ENCODE assay signal across 21 mouse cellular contexts in the genomic region with DNA sequence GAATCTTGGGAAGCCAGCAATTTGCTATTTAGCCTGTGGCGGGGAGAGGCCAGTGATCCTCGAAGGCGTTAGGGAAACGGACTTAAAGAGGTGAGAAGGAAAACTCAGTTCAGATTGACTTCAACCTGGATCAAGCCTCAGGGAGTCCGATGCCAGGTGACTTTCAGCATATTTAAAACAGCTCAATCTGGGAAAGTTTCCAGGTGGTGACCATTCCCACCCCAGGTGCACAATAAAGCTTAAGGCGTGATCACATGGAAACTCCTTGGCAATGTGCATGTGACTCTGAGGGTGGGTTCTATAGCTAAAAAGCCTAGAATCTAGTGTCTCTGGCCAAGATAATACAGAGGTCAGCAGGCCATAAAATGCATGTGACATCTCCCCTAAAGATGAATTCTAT. TPM values are rescaled to one million over a fixed set of nuclear protein-coding genes. Genes with fewer than 3 reads are reported as not detected.
DNase-seq lines count a peak whose midpoint lies in the region; ATAC-seq lines count a peak whose summit lies in the region.
"Had no signal": no experiment of that assay in that cellular context is flagged by ENCODE, and none has a peak within 500 bp of the region (broad histone marks: within the 10 kb centered on the region; RNA-seq: fewer than 3 reads in every experiment).

No protein-coding gene starts in this region.

- H3K4me3 ChIP-seq in kidney, embryonic 15.5 days (replicated peaks) = no peak overlapping the region
- H3K4me3 ChIP-seq in limb, embryonic 13.5 days = no peak overlapping the region
- no peak overlapping the region for H3K4me3 ChIP-seq in heart, embryonic 11.5 days (ENCODE audit: low read depth, low read length)
- H3K4me3 ChIP-seq: embryonic facial prominence, embryonic 15.5 days; erythroblast, embryonic 14.5 days; forebrain, embryonic 10.5 days; heart, embryonic 10.5 days; heart, embryonic 15.5 days; hindbrain, embryonic 15.5 days had no signal

- H3K36me3 ChIP-seq in kidney, embryonic 15.5 days = no peaks in the 10 kb centered on the region
- no peaks in the 10 kb centered on the region for H3K36me3 ChIP-seq in limb, embryonic 13.5 days
- H3K36me3 ChIP-seq in heart, embryonic 11.5 days (ENCODE audit: control insufficient read depth, insufficient read depth, low read length) = no peaks in the 10 kb centered on the region
- H3K36me3 ChIP-seq: embryonic facial prominence, embryonic 15.5 days; heart, embryonic 10.5 days; heart, embryonic 15.5 days; hindbrain, embryonic 15.5 days had no signal

- peaks cover 7% of the 10 kb centered on the region; the same call in 1 of the 2 replicates for H3K4me1 ChIP-seq in kidney, embryonic 15.5 days
- H3K4me1 ChIP-seq in limb, embryonic 13.5 days = peaks cover 41% of the 10 kb centered on the region
- no peaks in the 10 kb centered on the region for H3K4me1 ChIP-seq in heart, embryonic 11.5 days (ENCODE audit: control insufficient read depth, insufficient read depth, low read length)
- H3K4me1 ChIP-seq: embryonic facial prominence, embryonic 15.5 days; heart, embryonic 10.5 days; heart, embryonic 15.5 days had no signal

- no peaks in the 10 kb centered on the region for H3K27me3 ChIP-seq in kidney, embryonic 15.5 days
- H3K27me3 ChIP-seq in limb, embryonic 13.5 days = no peaks in the 10 kb centered on the region
- no peaks in the 10 kb centered on the region for H3K27me3 ChIP-seq in heart, embryonic 11.5 days (ENCODE audit: control insufficient read depth, insufficient read depth, low read length)
- H3K27me3 ChIP-seq: embryonic facial prominence, embryonic 15.5 days; heart, embryonic 15.5 days; hindbrain, embryonic 15.5 days had no signal

- no peak for ATAC-seq in kidney, embryonic 15.5 days (replicated peaks; ENCODE audit: low FRiP score)
- ATAC-seq in limb, embryonic 13.5 days (ENCODE audit: low FRiP score, low read depth) = peak; percentile 69; the same call in 1 of the 2 replicates
- ATAC-seq in heart, embryonic 11.5 days (replicated peaks; ENCODE audit: insufficient number of reproducible peaks, low FRiP score, low TSS enrichment) = no peak
- ATAC-seq: forebrain, embryonic 14.5 days had no signal

- no peak overlapping the region for H3K9ac ChIP-seq in kidney, embryonic 15.5 days
- no peak overlapping the region for H3K9ac ChIP-seq in limb, embryonic 13.5 days
- H3K9ac ChIP-seq in heart, embryonic 11.5 days (ENCODE audit: low read depth, low read length) = no peak overlapping the region
- H3K9ac ChIP-seq: embryonic facial prominence, embryonic 15.5 days; heart, embryonic 15.5 days; hindbrain, embryonic 15.5 days had no signal

- WGBS in kidney, embryonic 15.5 days = 62% methylated on average over 6 of the region's 6 CpGs
- 24% methylated on average over 6 of the region's 6 CpGs for WGBS in limb, embryonic 13.5 days
- 68% methylated on average over 6 of the region's 6 CpGs for WGBS in heart, embryonic 11.5 days (ENCODE audit: insufficient replicate concordance)

- DNase-seq in kidney, adult 11 months = peak; percentile 43
- DNase-seq in kidney, adult 18-20 months = no peak
- DNase-seq in kidney, postnatal 36 days = peak; percentile 12 to 22
- DNase-seq: adrenal gland, adult 2 months; adrenal gland, postnatal 25 days; cerebellum, adult 18-20 months; cerebellum, postnatal 14 days; embryo, embryonic 11 days; gastrocnemius, postnatal 10 days; heart, adult 18-20 months; heart, postnatal 14 days had no signal

- no peak overlapping the region for H3K4me2 ChIP-seq in kidney, embryonic 15.5 days
- no peak overlapping the region for H3K4me2 ChIP-seq in limb, embryonic 13.5 days (replicated peaks)
- H3K4me2 ChIP-seq in heart, embryonic 11.5 days = no peak overlapping the region
- H3K4me2 ChIP-seq: embryonic facial prominence, embryonic 15.5 days; heart, embryonic 15.5 days; hindbrain, embryonic 15.5 days had no signal

- no peak overlapping the region for H3K27ac ChIP-seq in kidney, embryonic 15.5 days
- H3K27ac ChIP-seq in limb, embryonic 13.5 days = no peak overlapping the region; the same call in 1 of the 2 replicates
- no peak overlapping the region for H3K27ac ChIP-seq in heart, embryonic 11.5 days (ENCODE audit: low read depth, low read length)
- H3K27ac ChIP-seq: embryonic facial prominence, embryonic 15.5 days; forebrain, embryonic 10.5 days; heart, embryonic 10.5 days; heart, embryonic 15.5 days; hindbrain, embryonic 15.5 days had no signal

- no peaks in the 10 kb centered on the region for H3K9me3 ChIP-seq in kidney, embryonic 15.5 days (replicated peaks)
- no peaks in the 10 kb centered on the region for H3K9me3 ChIP-seq in limb, embryonic 13.5 days
- H3K9me3 ChIP-seq in heart, embryonic 11.5 days (replicated peaks; ENCODE audit: control insufficient read depth, low read length) = no peaks in the 10 kb centered on the region
- H3K9me3 ChIP-seq: embryonic facial prominence, embryonic 15.5 days; forebrain, embryonic 10.5 days; heart, embryonic 10.5 days; heart, embryonic 15.5 days; hindbrain, embryonic 15.5 days had no signal

RNA-seq across cellular contexts. Expression of gene D430019H16Rik, which starts 7.4 kb away (rescaled TPM):
- 1.4 and 1.7 TPM in 2 replicates for polyA plus RNA-seq in kidney, embryonic 15.5 days (2015; fragmentation: Nextera tagmentation; extraction: Ambion mirVana)
- 3.0 and 3.4 TPM in 2 replicates for polyA plus RNA-seq in limb, embryonic 13.5 days (2015; fragmentation: Nextera tagmentation; extraction: Ambion mirVana)
- 0.86 and 1.4 TPM in 2 replicates for polyA plus RNA-seq in heart, embryonic 11.5 days (2014; fragmentation: Nextera tagmentation; extraction: Ambion mirVana)
- polyA plus RNA-seq: erythroblast, embryonic 14.5 days had no signal
